Mouse (Mus musculus) kidney, adult 10 weeks (tissue): ENCODE measurements around the gene Tmem254a. TPM values are rescaled to one million over a fixed set of nuclear protein-coding genes. Genes with fewer than 3 reads are reported as not detected.

Experiments
- polyA plus RNA-seq: library from polyadenylated mRNA; stranded (reverse); fragments of 350-450 nt; fragmentation: Illumina TruSeq; extraction: RNeasy Lipid Tissue Mini Kit (QIAGEN cat#74804); gene quantifications from one replicate; pipeline ENCODE4 v1.2.3, GENCODE M21; 2014; ENCODE audit warnings: low read depth, low replicate concordance

The Tmem254a gene
- 54.1 TPM for polyA plus RNA-seq

DNA sequence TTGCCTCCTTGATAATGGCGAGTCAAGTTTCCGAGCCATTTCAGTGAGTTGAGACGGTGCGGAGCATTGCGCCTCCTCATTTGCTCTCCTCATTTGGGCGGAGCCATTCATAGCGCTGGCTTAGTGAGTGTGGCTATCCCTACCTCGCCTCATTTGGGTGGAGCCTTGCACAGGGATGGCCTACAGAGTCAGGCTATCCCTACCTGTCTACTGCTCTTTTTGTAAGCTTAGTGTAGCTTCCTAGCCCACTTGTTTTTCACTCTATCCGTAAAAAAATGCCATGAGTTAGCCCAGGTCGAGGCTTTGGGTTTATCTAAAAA lies at the start of gene Tmem254a:
Gene Tmem254a, minus strand, starts transcription at position 111 of the 320 bp plus-strand sequence.

DNA sequence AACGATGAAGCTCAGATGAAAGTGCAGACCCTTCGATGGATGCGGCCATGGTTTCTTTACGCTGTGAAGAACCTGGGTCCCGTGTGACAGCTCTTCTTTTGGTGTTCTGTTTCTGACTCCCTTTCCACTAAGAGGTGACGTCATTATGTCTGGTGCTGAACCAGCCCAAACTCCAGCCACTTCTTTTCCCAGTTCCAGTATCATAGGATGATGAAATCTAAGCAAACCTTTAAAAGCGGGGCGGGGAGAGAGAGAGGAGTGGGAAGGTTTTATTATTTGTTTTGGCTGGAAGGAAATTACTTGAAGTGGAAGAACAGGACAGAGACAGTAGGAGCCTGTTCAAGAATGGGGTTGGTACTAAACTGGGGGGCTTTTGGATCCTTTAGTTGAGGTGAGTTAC lies 10.5 kb upstream of the Tmem254a start, which contains the start of gene Cphx1:
Gene Cphx1, plus strand, starts transcription at position 301 of the 400 bp plus-strand sequence.

DNA sequence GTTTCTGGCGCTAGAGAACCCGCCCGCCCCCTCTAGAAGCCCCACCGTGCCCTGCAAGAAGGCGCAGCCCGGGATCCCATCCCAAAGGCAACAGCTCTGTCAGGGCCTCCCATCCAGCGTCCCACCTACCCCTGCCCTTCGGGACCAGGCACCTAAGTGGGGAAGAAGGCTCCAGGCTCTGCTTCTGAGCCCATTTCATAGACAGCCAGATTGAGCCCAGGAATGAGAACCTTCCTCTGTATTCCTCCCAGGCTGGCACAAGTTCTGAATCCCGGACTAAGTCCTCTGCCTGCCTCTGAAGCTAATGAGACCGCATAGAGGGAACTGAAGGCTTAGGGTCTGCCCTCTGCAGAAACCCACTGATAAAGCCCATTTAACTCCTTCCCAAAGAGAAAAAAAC lies 24.5 kb downstream of the Tmem254a start, which contains the start of gene Plac9a:
Gene Plac9a, minus strand, starts transcription at position 101 of the 400 bp plus-strand sequence.

Other genes with a start within 250 kb of the Tmem254a start
- gene Ppif, start 233.5 kb downstream of the Tmem254a start, polyA plus RNA-seq, result 22.9 TPM
- 7.0 TPM for gene Zcchc24, start 158.6 kb downstream of the Tmem254a start, polyA plus RNA-seq
- 34.0 TPM for gene Anxa11, start 85.5 kb downstream of the Tmem254a start, polyA plus RNA-seq
- not detected for gene Plac9a, start 24.6 kb downstream of the Tmem254a start, polyA plus RNA-seq
- 0.81 TPM for gene Cphx1, start 10.6 kb upstream of the Tmem254a start, polyA plus RNA-seq
- gene Duxbl1, start 50.9 kb upstream of the Tmem254a start, polyA plus RNA-seq, result not detected
- gene Gm9780, start 115.0 kb upstream of the Tmem254a start, polyA plus RNA-seq, result 3.8 TPM
- gene Tmem254c, start 139.7 kb upstream of the Tmem254a start, polyA plus RNA-seq, result not detected
- gene Cphx2, start 153.8 kb upstream of the Tmem254a start, polyA plus RNA-seq, result not detected
- gene Cphx3, start 154.6 kb upstream of the Tmem254a start, polyA plus RNA-seq, result not detected
- not detected for gene Duxbl2, start 190.7 kb upstream of the Tmem254a start, polyA plus RNA-seq